Mouse (Mus musculus) B cell, adult (primary cell): Measurements from ENCODE around the gene P3h2. TPM values are rescaled to one million over a fixed set of nuclear protein-coding genes. Genes with fewer than 3 reads are reported as not detected.

Experiments
- total RNA-seq: library from RNA; stranded (reverse); gene quantifications from 4 replicates; pipeline ENCODE4 v1.2.4, GENCODE M21; 2023; ENCODE audit not compliant: inconsistent age

P3h2 gene
- not detected in 4 replicates for total RNA-seq

DNA sequence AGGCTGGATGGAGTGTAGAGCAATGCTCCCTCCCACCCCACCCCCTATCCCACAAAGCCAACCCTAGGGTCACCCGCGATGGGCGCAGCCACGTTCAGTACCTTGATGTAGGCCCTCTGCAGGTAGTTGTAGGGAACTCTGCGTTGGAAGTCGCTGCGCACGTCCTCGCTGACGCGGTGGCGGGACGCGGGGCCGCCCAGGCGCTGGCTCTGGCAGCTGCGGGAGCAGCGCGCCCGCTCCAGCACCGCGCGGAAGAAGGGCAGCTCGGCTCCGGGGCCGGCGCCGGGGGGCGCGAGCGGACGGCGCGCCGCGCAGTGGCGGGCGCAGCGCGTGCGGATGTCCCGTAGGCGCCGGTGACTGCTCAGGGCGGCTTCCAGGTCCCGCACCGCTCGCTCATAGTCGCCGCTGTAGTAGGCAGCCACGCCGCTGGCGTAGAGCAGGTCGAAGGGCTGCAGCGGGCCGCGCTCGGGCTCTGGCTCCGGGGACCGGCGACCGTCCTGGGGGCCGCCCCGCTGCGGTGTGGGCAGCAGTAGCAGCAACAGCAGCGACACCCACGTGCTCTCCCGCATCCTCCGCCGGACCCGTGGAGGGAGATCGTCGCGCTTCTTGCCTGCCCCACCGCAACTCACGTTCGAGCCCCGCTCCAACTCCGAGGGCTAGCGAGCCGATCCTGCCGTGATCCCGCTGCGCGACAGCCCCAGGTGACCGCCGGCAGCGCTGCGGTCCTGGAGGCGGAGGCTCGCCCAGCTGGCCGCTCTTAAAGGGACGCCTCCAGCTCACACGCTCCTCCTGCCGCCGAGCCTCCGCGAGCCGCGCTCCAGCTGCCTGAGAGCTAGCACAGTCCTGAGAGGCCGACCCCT, at the start of gene P3h2:
Gene P3h2 (minus strand): TSS at position 670 of the 860 bp plus-strand sequence.

